Mouse (Mus musculus) 3T3-L1 (cell line): ENCODE measurements at regions not wholly inside any gene's neighbourhood (a gene's known extent, or its start where the extent isn't known, plus 50 kb on each side); places are given as distances from the start of the nearest gene placed in this dataset.
"Not testable (repeated sequence)": the region's sequence is repeated elsewhere in the genome, so short reads cannot be mapped to it uniquely, and the experiment has no call there.

Experiments used
- DNase-seq: peaks from one replicate; pipeline ENCODE4 v3.0.0-alpha.2; 2015; ENCODE audit warnings: low read depth, low spot score

DNA sequence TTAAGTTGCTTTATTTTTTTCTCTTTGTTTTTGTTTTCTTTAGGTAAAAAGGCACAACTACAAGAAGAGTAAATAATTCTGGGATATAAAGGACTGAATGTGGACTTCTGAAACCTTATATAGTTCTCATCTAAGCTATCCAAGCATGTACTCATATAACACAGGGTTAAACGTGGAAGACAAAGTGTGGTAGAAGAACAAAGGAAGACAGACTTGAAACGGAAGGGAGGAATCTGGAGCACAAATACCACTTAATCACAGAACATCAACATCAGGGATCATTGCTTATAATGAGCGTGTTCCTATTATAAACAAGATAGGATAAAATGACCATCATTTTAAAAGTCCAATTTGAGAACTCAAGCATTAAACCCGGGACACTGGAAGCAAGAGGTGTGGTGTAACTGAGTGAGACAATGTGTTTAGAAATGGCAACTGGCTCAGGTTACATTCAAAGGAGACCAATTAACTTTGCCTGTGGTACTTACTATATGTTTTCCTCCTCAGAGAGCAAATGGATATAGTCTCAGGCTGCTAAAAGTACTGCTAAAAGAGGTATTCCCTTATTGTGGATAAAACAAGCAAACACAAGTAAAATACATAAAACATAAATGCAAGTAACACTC, 96.1 kb upstream of the Hdgfl1 start:
- DNase-seq: no peak

DNA sequence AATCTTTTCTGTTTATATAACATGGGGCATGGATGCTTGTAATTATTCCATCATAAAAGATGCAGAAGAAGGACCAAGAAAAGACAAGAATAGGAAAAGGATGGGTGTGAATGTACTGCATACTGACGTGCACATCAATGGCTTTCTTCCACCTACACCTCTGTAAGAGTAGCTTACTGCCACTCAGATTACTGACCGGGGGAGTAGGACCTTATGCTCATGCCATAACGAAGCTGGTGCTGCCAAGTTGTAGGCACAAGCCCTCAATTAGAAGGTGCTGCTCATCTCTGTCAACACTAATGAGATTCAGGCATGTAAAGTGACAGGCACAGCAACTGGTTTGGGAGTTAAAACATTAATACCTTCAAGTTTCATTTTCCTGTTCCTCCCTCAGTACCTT, 97.8 kb upstream of the Hdgfl1 start:
- DNase-seq: no peak

- peak; percentile 38 for DNase-seq
Measured at GRCm38 (mm10) chr13:26916477-26916876, 140.9 kb upstream of the Prl start.

- no peak for DNase-seq
Measured at GRCm38 (mm10) chr13:26932695-26933438, 124.5 kb upstream of the Prl start.

DNA sequence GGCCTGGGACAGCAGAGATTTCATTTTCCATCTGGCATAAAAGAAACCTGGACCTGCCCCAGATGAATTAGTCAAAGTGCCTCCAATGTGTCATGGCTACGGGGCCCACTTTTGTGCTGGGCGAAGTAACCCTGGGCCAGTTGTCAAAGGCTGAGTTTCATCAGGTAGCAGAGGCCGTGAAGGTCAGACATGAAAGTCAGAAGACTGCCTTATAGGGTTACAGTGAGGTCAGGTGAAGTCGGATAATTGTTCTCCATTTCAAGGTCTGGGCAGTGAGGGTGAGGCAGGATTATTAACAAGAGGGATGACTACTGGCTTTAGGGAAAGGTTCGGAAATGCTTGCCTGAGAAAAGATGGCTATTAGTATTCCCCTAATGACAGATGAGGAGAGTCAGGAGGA, 123.5 kb upstream of the Prl start:
- DNase-seq: no peak

GRCm38 (mm10) chr13:26940436-26940835, 116.9 kb upstream of the Prl start:
- peak; percentile 85 for DNase-seq

- no peak for DNase-seq
Measured at GRCm38 (mm10) chr13:26944487-26944886, 112.9 kb upstream of the Prl start.

DNA sequence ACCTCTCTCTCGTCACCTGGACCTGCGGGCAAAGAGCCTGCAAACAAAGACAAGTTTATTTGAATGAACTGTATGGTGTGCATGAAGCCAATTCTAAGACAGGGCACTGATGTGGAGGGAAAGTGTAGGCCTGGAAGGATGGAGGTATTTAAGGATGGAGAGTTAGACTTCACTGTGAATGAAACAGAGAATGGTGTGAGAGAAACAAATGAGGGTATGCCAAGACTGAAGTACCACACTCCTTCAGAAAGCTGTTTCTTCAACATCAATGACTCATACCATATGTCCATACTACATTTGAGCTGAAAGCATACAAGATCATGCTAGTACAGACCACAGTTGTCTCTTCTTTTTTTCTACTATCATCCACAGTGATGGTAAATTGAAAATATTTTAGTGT, 105.9 kb upstream of the Prl start:
- DNase-seq: no peak

DNA sequence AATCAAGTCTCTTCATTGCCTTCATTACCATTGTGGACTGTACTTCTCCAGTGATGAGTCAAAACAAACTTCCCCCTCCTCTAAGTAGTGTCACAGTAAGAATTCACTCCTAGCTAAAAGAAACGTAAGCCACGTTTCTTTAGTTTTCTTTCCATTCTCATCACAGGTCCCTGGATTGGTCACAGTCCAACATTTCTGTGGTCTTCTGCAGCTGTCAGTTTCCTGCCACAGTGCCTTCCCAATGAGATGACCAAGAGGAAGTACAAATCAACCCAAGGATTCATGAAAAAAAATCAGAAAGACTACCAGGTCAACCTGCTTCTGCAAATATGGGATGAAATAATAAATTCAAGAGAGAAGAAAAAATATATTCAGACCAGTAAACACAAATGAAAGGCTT, 103.5 kb upstream of the Prl start:
- DNase-seq: peak; percentile 64

DNA sequence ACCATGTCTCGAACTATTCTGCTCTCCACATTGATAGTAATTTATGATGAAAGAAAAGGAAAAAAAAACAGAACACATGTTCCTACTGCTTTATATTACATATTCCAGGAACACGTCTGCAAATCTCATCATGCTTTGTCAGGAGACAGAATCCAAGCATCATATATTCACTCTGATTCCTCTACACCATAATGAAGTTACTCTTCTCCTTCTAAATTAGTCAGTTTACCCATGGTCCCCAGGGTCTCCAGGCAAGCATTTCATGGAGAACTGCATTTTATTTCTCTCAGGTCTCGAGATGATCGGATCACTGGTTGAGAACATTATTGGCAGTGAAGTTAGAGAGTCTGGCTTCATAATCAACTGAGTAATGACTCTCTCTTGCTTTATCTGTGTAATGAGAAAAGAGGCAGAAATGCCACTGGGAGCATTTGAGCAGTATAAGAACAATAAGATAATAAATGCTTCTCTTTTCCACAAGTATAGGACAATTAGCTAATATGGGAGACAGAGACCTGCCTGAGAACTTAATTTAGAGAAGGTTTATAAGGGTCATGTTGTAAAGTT, 97.8 kb upstream of the Prl start:
- no peak for DNase-seq

DNA sequence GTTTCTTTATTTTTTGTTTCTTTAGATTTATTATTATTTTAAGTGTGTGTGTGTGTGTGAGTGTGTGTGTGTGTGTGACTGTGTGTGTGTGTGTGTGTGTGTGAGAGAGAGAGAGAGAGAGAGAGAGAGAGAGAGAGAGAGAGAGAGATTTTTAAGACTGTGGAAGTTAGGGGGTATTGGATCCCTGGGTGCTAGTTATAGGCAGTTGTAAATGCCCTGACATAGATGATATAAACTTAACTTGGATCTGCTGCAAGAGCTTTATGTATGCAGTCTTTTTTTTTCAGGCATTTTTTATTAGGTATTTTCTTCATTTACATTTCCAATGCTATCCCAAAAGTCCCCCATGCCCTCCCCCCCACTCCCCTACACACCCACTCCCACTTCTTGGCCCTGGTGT, 96.8 kb upstream of the Prl start:
- not testable (repeated sequence) for DNase-seq

- peak; percentile 50 for DNase-seq
Measured at GRCm38 (mm10) chr13:26976024-26976423, 81.3 kb upstream of the Prl start.

DNA sequence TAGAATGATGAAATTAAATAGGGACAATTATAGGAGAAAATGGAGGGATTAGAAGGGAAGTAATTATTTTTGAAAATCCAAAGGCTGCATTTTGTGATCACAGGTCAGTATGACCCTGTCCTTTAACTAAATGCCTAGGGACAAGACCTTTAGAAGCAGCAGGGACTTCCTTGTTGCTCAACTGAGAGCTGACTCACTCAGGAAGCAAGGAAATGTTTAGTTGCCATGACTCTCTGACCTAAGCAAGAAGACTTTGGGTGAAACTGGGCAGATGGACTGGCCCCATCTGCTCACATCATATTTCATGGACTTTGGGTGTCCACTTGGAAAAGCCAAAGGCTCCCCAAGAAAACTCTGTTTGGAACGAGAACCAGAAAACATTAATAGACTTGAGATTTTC, 76.9 kb upstream of the Prl start:
- DNase-seq: peak; percentile 53
